Mouse (Mus musculus): Measurements from ENCODE around the gene Poc1a.

Gene Poc1a

GRCm38 (mm10) chr9:106328772-106329511, 48.1 kb downstream of the Poc1a start:
- no peak for DNase-seq (ENCODE audit: extremely low read depth, low read depth, low spot score)

DNA sequence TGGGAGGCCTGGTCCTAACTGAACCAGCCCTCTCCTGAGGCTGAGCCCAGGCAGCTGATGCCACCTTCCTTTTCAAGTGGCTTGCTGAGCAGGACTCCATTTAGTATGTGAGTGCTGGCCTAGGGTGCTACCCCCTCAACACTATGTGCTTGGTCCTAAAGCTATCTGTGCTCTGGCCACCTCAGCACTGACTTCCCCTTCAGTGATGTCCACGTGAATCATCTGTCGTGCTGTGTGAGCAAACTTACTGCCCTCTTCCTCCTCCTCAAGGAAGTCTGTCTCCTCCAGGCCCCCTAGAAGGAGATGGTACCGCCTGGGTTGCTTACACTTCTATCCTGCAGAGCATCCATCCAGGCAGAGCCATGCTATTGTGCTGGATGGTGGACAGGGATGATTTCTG, 51.9 kb downstream of the Poc1a start:
- DNase-seq (ENCODE audit: extremely low read depth, low read depth, low spot score) = no peak

GRCm38 (mm10) chr9:106337620-106338019, 56.8 kb downstream of the Poc1a start:
- no peak for DNase-seq (ENCODE audit: extremely low read depth, low read depth, low spot score)

GRCm38 (mm10) chr9:106338462-106339172, 57.8 kb downstream of the Poc1a start:
- no peak for DNase-seq (ENCODE audit: extremely low read depth, low read depth, low spot score)

DNA sequence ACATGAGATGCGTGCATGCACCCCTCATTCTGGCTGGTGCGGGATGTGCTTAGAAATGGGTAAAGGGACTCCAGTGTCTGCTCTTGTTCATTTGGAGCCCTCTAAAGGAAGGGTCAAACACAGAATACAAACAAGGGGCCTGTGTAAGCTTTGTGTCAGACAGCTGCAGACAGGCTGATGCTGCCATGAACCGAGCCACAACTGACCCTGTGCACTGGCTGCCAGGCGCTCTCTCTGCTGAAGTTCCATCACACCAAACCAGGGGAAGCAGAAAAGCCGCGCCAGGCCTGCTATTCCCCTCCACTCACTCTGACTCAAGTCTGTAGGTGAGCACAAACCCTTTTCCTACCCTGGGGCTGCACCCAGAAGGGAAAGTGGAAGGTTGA, 58.3 kb downstream of the Poc1a start:
- DNase-seq (ENCODE audit: extremely low read depth, low read depth, low spot score) = no peak

GRCm38 (mm10) chr9:106339730-106340129, 58.9 kb downstream of the Poc1a start:
- no peak for DNase-seq (ENCODE audit: extremely low read depth, low read depth, low spot score)

GRCm38 (mm10) chr9:106340501-106341312, 59.8 kb downstream of the Poc1a start:
- DNase-seq (ENCODE audit: extremely low read depth, low read depth, low spot score) = no peak

DNA sequence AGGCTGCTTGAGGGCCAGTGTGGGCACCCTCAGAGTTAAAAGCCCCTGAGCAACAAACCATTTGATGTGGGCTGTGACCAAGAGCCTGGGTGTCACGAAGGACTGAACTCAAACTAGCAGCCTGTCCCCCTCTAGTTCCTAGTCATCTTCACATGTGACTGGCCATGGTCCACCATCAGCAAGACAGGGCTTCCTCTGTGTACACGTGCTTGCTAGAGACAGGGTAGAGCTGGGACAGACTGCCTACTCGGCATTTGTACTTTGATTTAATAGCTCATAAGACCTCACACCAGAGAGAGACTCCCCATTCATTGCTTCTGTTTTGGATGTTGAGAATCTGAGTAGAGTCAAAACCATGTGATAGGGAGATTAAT, 60.4 kb downstream of the Poc1a start:
- DNase-seq (ENCODE audit: extremely low read depth, low read depth, low spot score) = no peak

DNA sequence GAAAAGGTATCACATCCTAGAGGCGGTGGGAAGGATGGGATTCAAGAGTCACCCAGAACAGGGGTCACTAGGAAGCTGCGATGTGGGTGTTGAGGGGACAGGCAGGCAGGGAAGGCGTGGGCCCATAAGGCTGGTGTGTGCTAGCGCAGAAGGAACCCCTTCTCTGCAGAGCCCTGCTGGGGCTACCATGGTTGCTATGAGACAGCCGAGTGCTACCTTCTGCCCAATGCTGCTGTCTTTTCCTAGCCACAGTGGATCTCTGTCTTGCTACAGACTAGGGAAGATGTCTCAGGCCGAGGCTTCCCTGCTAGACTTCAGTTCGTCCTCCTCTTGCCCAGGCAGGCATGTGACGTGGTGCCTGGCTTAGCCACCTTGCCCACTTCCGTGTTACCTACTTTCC, 61.7 kb downstream of the Poc1a start:
- no peak for DNase-seq (ENCODE audit: extremely low read depth, low read depth, low spot score)

DNA sequence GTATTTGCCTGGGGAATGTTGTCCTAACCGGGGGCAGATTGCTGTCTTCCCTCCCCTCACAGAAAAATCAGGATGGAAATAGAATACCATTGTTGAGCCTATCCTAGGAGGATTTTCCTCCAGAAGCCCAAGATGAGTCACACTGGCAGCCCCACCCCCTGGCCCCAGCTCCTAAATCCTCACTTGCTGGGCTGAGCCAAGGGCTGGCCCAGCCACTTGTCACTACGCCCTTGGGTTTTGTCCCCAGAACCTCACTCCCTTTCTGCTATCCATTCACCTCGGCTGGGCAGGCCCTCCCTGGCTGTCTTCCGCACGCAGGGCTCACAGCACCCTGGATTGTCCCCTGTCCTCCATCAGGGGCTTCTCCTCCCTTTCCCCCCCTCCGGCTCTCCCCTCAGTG, 64.3 kb downstream of the Poc1a start:
- no peak for DNase-seq (ENCODE audit: extremely low read depth, low read depth, low spot score)

GRCm38 (mm10) chr9:106345630-106346029, 64.8 kb downstream of the Poc1a start:
- no peak for DNase-seq (ENCODE audit: extremely low read depth, low read depth, low spot score)

GRCm38 (mm10) chr9:106348281-106348680, 67.4 kb downstream of the Poc1a start:
- DNase-seq (ENCODE audit: extremely low read depth, low read depth, low spot score) = no peak

DNA sequence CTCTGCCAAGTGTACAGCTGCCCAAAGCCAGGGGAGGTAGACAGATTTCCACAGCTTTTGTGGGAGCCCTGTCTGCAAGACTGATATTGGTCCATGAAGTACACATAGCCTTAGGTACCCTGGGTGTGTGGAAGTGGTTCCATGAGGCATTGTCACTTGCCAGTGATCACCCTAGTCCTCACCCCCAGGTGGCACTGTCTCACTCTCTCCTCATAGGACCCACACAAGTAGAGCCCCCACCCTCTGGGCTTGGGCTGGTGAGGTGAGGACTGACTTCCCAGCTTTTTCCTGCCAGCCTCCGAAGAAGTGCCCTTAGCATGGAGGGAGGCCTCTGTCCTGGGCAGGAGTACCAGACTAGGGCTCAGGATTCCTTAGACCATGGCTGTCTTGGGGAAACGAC, 68.2 kb downstream of the Poc1a start:
- DNase-seq (ENCODE audit: extremely low read depth, low read depth, low spot score) = no peak

GRCm38 (mm10) chr9:106351178-106351577, 70.3 kb downstream of the Poc1a start:
- no peak for DNase-seq (ENCODE audit: extremely low read depth, low read depth, low spot score)

DNA sequence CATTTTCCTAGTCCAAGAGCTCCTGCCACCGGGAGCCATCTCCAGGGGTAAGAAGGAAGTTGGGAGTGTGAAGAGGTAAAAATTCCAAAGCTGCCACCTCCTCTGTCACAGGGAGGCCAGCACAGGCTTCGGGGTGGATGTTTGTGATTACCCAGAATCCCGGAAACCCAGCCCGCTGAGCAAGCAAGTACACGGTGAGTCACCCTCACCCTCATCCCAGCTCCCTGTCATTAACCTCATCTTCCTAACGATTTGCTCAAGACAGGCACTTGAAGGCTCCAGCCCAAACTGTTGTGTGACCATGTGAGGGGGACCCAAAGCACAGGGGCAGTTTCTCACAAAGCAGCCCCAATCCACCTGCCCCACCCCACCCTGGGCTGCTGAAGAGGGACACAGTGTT, 72.9 kb downstream of the Poc1a start:
- DNase-seq (ENCODE audit: extremely low read depth, low read depth, low spot score) = no peak

GRCm38 (mm10) chr9:106354810-106355209, 73.9 kb downstream of the Poc1a start:
- DNase-seq (ENCODE audit: extremely low read depth, low read depth, low spot score) = no peak

GRCm38 (mm10) chr9:106355217-106355974, 74.5 kb downstream of the Poc1a start:
- no peak for DNase-seq (ENCODE audit: extremely low read depth, low read depth, low spot score)

DNA sequence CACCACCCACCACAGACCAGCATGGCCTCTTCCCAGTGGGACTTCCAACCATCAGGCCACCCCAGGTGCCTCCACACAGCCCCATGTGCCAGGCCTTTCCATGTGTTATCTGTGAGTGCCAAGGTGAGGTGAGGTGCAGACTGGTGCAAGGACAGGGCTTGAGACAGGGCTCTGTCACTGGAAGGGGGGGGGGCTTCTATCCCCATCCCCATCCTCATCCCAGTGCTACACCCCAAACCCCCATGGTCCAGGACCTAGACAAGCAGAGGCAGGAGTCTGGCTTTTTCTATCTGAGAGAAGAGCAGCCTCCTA, 75.1 kb downstream of the Poc1a start:
- DNase-seq (ENCODE audit: extremely low read depth, low read depth, low spot score) = no peak

- DNase-seq (ENCODE audit: extremely low read depth, low read depth, low spot score) = no peak
These were observed 75.5 kb downstream of the Poc1a start for GRCm38 (mm10) chr9:106356323-106356844.

GRCm38 (mm10) chr9:106357167-106357566, 76.3 kb downstream of the Poc1a start:
- DNase-seq (ENCODE audit: extremely low read depth, low read depth, low spot score) = no peak

DNA sequence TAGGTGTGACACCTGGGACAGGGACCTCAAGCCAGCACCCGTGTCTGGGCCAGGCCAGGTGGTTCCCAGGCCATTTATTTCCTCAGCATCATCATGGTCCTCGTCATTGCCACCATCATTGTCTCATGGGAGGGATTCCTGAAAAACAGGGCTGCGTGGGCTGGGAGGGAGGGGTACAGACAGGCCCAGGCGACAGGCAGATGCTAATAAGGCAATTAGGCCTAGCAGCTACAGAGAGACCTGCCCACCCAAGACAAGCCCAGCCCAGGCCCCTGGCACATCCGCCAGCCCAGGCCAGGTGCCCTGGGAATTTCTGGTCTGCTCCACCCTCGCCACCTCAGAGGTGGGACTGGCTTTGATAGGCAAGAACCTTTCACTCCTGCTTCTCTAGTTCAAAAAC, 78.4 kb downstream of the Poc1a start:
- no peak for DNase-seq (ENCODE audit: extremely low read depth, low read depth, low spot score)
